In the genomic region with DNA sequence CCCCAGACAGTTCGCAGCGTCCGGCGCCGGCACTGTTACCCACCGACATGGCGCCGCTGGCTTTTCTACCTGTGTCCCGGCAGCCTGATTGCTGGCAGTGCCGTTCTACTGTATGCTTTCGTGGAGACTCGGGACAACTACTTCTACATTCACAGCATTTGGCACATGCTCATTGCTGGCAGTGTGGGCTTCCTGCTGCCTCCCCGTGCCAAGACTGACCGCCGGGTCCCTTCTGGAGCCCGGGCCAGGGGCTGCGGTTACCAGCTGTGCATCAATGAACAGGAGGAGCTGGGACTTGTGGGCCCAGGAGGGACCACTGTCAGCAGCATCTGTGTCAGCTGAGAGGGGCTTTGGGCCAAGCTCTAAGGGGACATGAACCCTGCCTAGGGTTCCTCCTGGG, we compare ENCODE assay signal across 26 mouse cellular contexts. TPM values are rescaled to one million over a fixed set of nuclear protein-coding genes. Genes with fewer than 3 reads are reported as not detected.
"Had no signal": no experiment of that assay in that cellular context is flagged by ENCODE, and none has a peak within 500 bp of the region (broad histone marks: within the 10 kb centered on the region; RNA-seq: fewer than 3 reads in every experiment).

No protein-coding gene starts in this region.

- DNase-seq: lung, adult 18-20 months; lung, embryonic 14.5 days; lung, postnatal 10 days; midbrain, embryonic 14.5 days; retina, postnatal 1 day; right cerebral cortex, adult 18-20 months; right cerebral cortex, postnatal 25 days; right cerebral cortex, postnatal 4 days; spleen, adult 18-20 months; thymus, adult 18-20 months; thymus, postnatal 14 days; thymus, postnatal 36 days had no signal

- H3K9me3 ChIP-seq: midbrain, embryonic 10.5 days; midbrain, embryonic 12.5 days; neural tube, embryonic 13.5 days; neural tube, embryonic 15.5 days had no signal

- H3K27me3 ChIP-seq: midbrain, embryonic 12.5 days; neural tube, embryonic 13.5 days; neural tube, embryonic 15.5 days had no signal

- ATAC-seq: midbrain, embryonic 16.5 days had no signal

- H3K4me1 ChIP-seq: midbrain, embryonic 10.5 days; midbrain, embryonic 12.5 days; neural tube, embryonic 13.5 days; neural tube, embryonic 15.5 days had no signal

- H3K27ac ChIP-seq: midbrain, embryonic 10.5 days; midbrain, embryonic 12.5 days; neural tube, embryonic 13.5 days; neural tube, embryonic 15.5 days had no signal

- H3K4me2 ChIP-seq: lung, embryonic 14.5 days; midbrain, embryonic 12.5 days; neural tube, embryonic 13.5 days; neural tube, embryonic 15.5 days had no signal

- H3K9ac ChIP-seq: lung, embryonic 14.5 days; midbrain, embryonic 12.5 days; neural tube, embryonic 13.5 days; neural tube, embryonic 15.5 days had no signal

- H3K4me3 ChIP-seq: midbrain, embryonic 10.5 days; midbrain, embryonic 12.5 days; myocyte; neural tube, embryonic 13.5 days; neural tube, embryonic 15.5 days had no signal

RNA-seq across cellular contexts. Expression of gene Olfr70, which starts 10.6 kb away (rescaled TPM):
- total RNA-seq: megakaryocyte, adult 5-6 weeks; megakaryocyte-erythroid progenitor cell, adult 5-6 weeks had no signal
- polyA plus RNA-seq: lung, embryonic 14.5 days; lung, embryonic 16.5 days; midbrain, embryonic 10.5 days; midbrain, embryonic 12.5 days; midbrain, embryonic 14.5 days; midbrain, embryonic 16.5 days; myocyte; neural tube, embryonic 11.5 days; neural tube, embryonic 13.5 days; small intestine, adult 2 months; stomach, embryonic 14.5 days; stomach, embryonic 16.5 days; thymus, postnatal 0 days had no signal

RNA-seq across cellular contexts. Expression of gene Olfr71, which starts 20.0 kb away (rescaled TPM):
- total RNA-seq: megakaryocyte, adult 5-6 weeks; megakaryocyte-erythroid progenitor cell, adult 5-6 weeks had no signal
- polyA plus RNA-seq: lung, embryonic 14.5 days; midbrain, embryonic 10.5 days; midbrain, embryonic 12.5 days; midbrain, embryonic 14.5 days; myocyte; neural tube, embryonic 11.5 days; neural tube, embryonic 15.5 days; small intestine, adult 2 months; stomach, embryonic 16.5 days; thymus, postnatal 0 days had no signal

RNA-seq across cellular contexts. Expression of gene Fam221b, which starts 21.1 kb away (rescaled TPM):
- polyA plus RNA-seq: small intestine, adult 2 months had no signal
